8 mouse cellular contexts compared by ENCODE assay signal in genomic region chr10:70097911-70098569, GRCm38 (mm10). TPM values are rescaled to one million over a fixed set of nuclear protein-coding genes. Genes with fewer than 3 reads are reported as not detected.
DNase-seq lines count a peak whose midpoint lies in the region; ATAC-seq and TF ChIP-seq lines count a peak whose summit lies in the region.

No protein-coding gene starts in this region.

- ATAC-seq in common myeloid progenitor, adult 5-6 weeks (replicated peaks; ENCODE audit: low read depth, poor library complexity, severe bottlenecking): peak; percentile 15; the same call in 1 of the 2 replicates
- ATAC-seq in hindbrain, postnatal 0 days: peak; percentile 62

- H3K9me3 ChIP-seq in hindbrain, postnatal 0 days (ENCODE audit: low read length): no peaks in the 10 kb centered on the region
- peaks cover 7% of the 10 kb centered on the region; the same call in 1 of the 2 replicates for H3K9me3 ChIP-seq in megakaryocyte, embryonic 14.5 days

- H3K27ac ChIP-seq in hindbrain, postnatal 0 days: peak overlapping the region; percentile 87

- no peak for TF ChIP-seq CTCF in hindbrain, postnatal 0 days (IDR thresholded peaks at IDR 0.05; ENCODE audit: low read depth)

- peak overlapping the region; percentile 92 for H3K4me2 ChIP-seq in hindbrain, postnatal 0 days (ENCODE audit: low read depth, low read length)

- intact Hi-C loops in left cerebral cortex, postnatal 14 days (cut with DNase I): loop anchor here (2.0 to 10.0 kb wide), 5 partner anchors 69 to 227 kb away; no protein-coding TSS in a partner anchor

- H3K9ac ChIP-seq in hindbrain, postnatal 0 days (replicated peaks; ENCODE audit: low read length): peak overlapping the region; percentile 89

- no peaks in the 10 kb centered on the region for H3K27me3 ChIP-seq in hindbrain, postnatal 0 days (ENCODE audit: insufficient read depth, low read length)
- no peaks in the 10 kb centered on the region for H3K27me3 ChIP-seq in megakaryocyte, embryonic 14.5 days (replicated peaks)

- no peaks in the 10 kb centered on the region for H3K36me3 ChIP-seq in hindbrain, postnatal 0 days (ENCODE audit: insufficient read depth, low read length)
- peaks cover 31% of the 10 kb centered on the region for H3K36me3 ChIP-seq in megakaryocyte, embryonic 14.5 days (replicated peaks; ENCODE audit: low read length)

- H3K4me1 ChIP-seq in hindbrain, postnatal 0 days (ENCODE audit: insufficient read depth, low read length): peaks cover 12% of the 10 kb centered on the region
- H3K4me1 ChIP-seq in megakaryocyte, embryonic 14.5 days: peaks cover 50% of the 10 kb centered on the region

- under 1% methylated on average over 29 of the region's 29 CpGs for WGBS in hindbrain, postnatal 0 days

- DNase-seq in NIH3T3 (ENCODE audit: low read depth): peak; percentile 72
- DNase-seq in gastrocnemius, adult 8-10 months (ENCODE audit: low spot score in 2 of 2): peak; percentile 37 to 52
- peak; percentile 79 for DNase-seq in hindbrain, postnatal 0 days (ENCODE audit: low spot score)
- peak; percentile 70 to 71 for DNase-seq in left cerebral cortex, postnatal 14 days (ENCODE audit: low spot score in 2 of 2)
- DNase-seq in right cerebral cortex, postnatal 4 days: peak; percentile 50
- peak; percentile 54 for DNase-seq in yolk sac, embryonic 10.5 days (ENCODE audit: low spot score)

- H3K4me3 ChIP-seq in hindbrain, postnatal 0 days (ENCODE audit: low read length): peak overlapping the region; percentile 99
- peak overlapping the region; percentile 98 for H3K4me3 ChIP-seq in megakaryocyte, embryonic 14.5 days (replicated peaks)

RNA-seq across cellular contexts. Expression of gene Ccdc6, which starts 1.1 kb away (rescaled TPM):
- 24.3 and 29.0 TPM in 2 replicates for total RNA-seq in common myeloid progenitor, adult 5-6 weeks (2017)
- total RNA-seq in gastrocnemius, adult 8-10 months (2022): 100 to 1,000 TPM; 102 to 119 (median 108) TPM
- 28.0 and 29.7 TPM in 2 replicates for total RNA-seq in hindbrain, postnatal 0 days (2014; rRNA removed)
- 22.6 and 22.9 TPM in 2 replicates for polyA plus RNA-seq in hindbrain, postnatal 0 days (2015; fragmentation: Nextera tagmentation; extraction: Ambion mirVana)
- 10 to 100 TPM; 53.9 to 58.8 TPM for total RNA-seq in left cerebral cortex, postnatal 14 days (2021)
- 12.2 and 12.4 TPM in 2 replicates for polyA plus RNA-seq in megakaryocyte, embryonic 14.5 days (2012; ENCODE audit: insufficient read depth, low replicate concordance)

Comparison
In these comparisons a context has a peak if more than half of its experiments do, and no peak if none do; other contexts are left out.
1. Peak in every context shown above with its lines: DNase-seq, ATAC-seq, H3K4me3 ChIP-seq and H3K27ac ChIP-seq.